Mouse (Mus musculus): ENCODE data around the gene Tmem210. TPM values are rescaled to one million over a fixed set of nuclear protein-coding genes. Genes with fewer than 3 reads are reported as not detected.

The Tmem210 gene
- total RNA-seq (2023) = not detected

GRCm38 (mm10) chr2:25287927-25288649 is at the start of gene Tmem210:
Tmem210 (plus strand) TSS chr2:25288145.

GRCm38 (mm10) chr2:25242101-25242506 is 45.8 kb upstream of the Tmem210 start, which contains the start of the genes Rnf208 and Cysrt1:
Rnf208 (plus strand) TSS chr2:25242255.
Cysrt1 (minus strand) TSS chr2:25242452.

GRCm38 (mm10) chr2:25246183-25247072 is 41.5 kb upstream of the Tmem210 start, which contains the start of gene AL732309.1:
AL732309.1 (minus strand) TSS chr2:25246863.

GRCm38 (mm10) chr2:25255284-25255779 is 32.6 kb upstream of the Tmem210 start, which contains the start of gene Tmem203:
Tmem203 (plus strand) TSS chr2:25255439.

GRCm38 (mm10) chr2:25262291-25262767 is 25.6 kb upstream of the Tmem210 start, which contains the start of gene Tprn:
Tprn (plus strand) TSS chr2:25262618.

GRCm38 (mm10) chr2:25271827-25272511 is 16.0 kb upstream of the Tmem210 start, which contains the start of the genes Ssna1 and Anapc2:
Ssna1 (minus strand) TSS chr2:25272438.
Anapc2 (plus strand) TSS chr2:25272478.

GRCm38 (mm10) chr2:25289651-25290050 is 1.7 kb downstream of the Tmem210 start, which contains the start of gene Lrrc26:
Lrrc26 (plus strand) TSS chr2:25289915.

GRCm38 (mm10) chr2:25318971-25319773 is 31.2 kb downstream of the Tmem210 start, which contains the start of gene Grin1:
Grin1 (minus strand) TSS chr2:25319187.

GRCm38 (mm10) chr2:25332286-25333160 is 44.6 kb downstream of the Tmem210 start, which contains the start of gene Man1b1:
Man1b1 (plus strand) TSS chr2:25332338.

Other genes starting within 250 kb of the Tmem210 start
- 10 to 100 TPM; 14.5 to 19.9 TPM for gene Nsmf, start 233.8 kb upstream of the Tmem210 start, total RNA-seq (2023)
- gene Entpd8, start 207.8 kb upstream of the Tmem210 start, total RNA-seq (2023) = not detected
- gene Noxa1, start 193.0 kb upstream of the Tmem210 start, total RNA-seq (2023) = not detected
- under 1 TPM; 0.57 to 0.73 TPM for gene Nrarp, start 107.4 kb upstream of the Tmem210 start, total RNA-seq (2023)
- 10 to 100 TPM; 39.0 to 42.5 TPM for gene Tor4a, start 91.3 kb upstream of the Tmem210 start, total RNA-seq (2023)
- gene Nelfb, start 76.7 kb upstream of the Tmem210 start, total RNA-seq (2023) = 10 to 100 TPM; 46.2 to 55.8 TPM
- gene Stpg3, start 73.5 kb upstream of the Tmem210 start, total RNA-seq (2023) = under 1 TPM; 0.29 to 0.40 TPM
- gene Fam166a, start 69.4 kb upstream of the Tmem210 start, total RNA-seq (2023) = not detected
- 100 to 1,000 TPM; 254 to 279 TPM for gene Tubb4b, start 63.4 kb upstream of the Tmem210 start, total RNA-seq (2023)
- gene Slc34a3, start 53.8 kb upstream of the Tmem210 start, total RNA-seq (2023) = not detected
- gene Rnf224, start 51.4 kb upstream of the Tmem210 start, total RNA-seq (2023) = not detected
- gene Rnf208, start 45.9 kb upstream of the Tmem210 start, total RNA-seq (2023) = under 1 TPM in 1 of 2 experiments, not detected in 1; 0.29 TPM
- not detected for gene Cysrt1, start 45.7 kb upstream of the Tmem210 start, total RNA-seq (2023)
- 1 to 10 TPM in 1 of 2 experiments, under 1 TPM in 1; 0.53 to 3.2 TPM for gene AL732309.1, start 41.3 kb upstream of the Tmem210 start, total RNA-seq (2023)
- gene Tmem203, start 32.7 kb upstream of the Tmem210 start, total RNA-seq (2023) = 10 to 100 TPM; 17.8 to 19.1 TPM
- gene Tprn, start 25.5 kb upstream of the Tmem210 start, total RNA-seq (2023) = 10 to 100 TPM; 12.7 to 14.6 TPM
- gene Ssna1, start 15.7 kb upstream of the Tmem210 start, total RNA-seq (2023) = 10 to 100 TPM; 60.4 to 61.5 TPM
- 10 to 100 TPM; 79.1 to 82.3 TPM for gene Anapc2, start 15.7 kb upstream of the Tmem210 start, total RNA-seq (2023)
- gene Lrrc26, start 1.8 kb downstream of the Tmem210 start, total RNA-seq (2023) = not detected
- gene Grin1, start 31.0 kb downstream of the Tmem210 start, total RNA-seq (2023) = not detected
- gene Man1b1, start 44.2 kb downstream of the Tmem210 start, total RNA-seq (2023) = 10 to 100 TPM; 39.8 to 46.7 TPM
- 10 to 100 TPM; 11.1 to 21.8 TPM for gene Dpp7, start 68.2 kb downstream of the Tmem210 start, total RNA-seq (2023)
- 10 to 100 TPM; 30.5 to 36.8 TPM for gene Uap1l1, start 77.5 kb downstream of the Tmem210 start, total RNA-seq (2023)
- 10 to 100 TPM in 1 of 2 experiments, 1 to 10 TPM in 1; 9.1 to 11.3 TPM for gene Sapcd2, start 84.2 kb downstream of the Tmem210 start, total RNA-seq (2023)
- not detected for gene Entpd2, start 107.7 kb downstream of the Tmem210 start, total RNA-seq (2023)
- not detected for gene Npdc1, start 111.2 kb downstream of the Tmem210 start, total RNA-seq (2023)
- gene Fut7, start 135.1 kb downstream of the Tmem210 start, total RNA-seq (2023) = 10 to 100 TPM; 16.2 to 20.1 TPM
- gene Abca2, start 140.6 kb downstream of the Tmem210 start, total RNA-seq (2023) = 10 to 100 TPM; 17.7 to 22.9 TPM
- gene Clic3, start 168.7 kb downstream of the Tmem210 start, total RNA-seq (2023) = not detected
- 10 to 100 TPM; 44.7 to 53.4 TPM for gene Paxx, start 172.9 kb downstream of the Tmem210 start, total RNA-seq (2023)
- gene Ptgds, start 181.9 kb downstream of the Tmem210 start, total RNA-seq (2023) = not detected
- not detected for gene Lcn12, start 205.8 kb downstream of the Tmem210 start, total RNA-seq (2023)
- 10 to 100 TPM; 26.8 to 28.7 TPM for gene Fbxw5, start 212.6 kb downstream of the Tmem210 start, total RNA-seq (2023)
- under 1 TPM; 0.44 to 0.64 TPM for gene C8g, start 213.6 kb downstream of the Tmem210 start, total RNA-seq (2023)